Mouse (Mus musculus): ENCODE data around the gene C730034F03Rik.

DNA sequence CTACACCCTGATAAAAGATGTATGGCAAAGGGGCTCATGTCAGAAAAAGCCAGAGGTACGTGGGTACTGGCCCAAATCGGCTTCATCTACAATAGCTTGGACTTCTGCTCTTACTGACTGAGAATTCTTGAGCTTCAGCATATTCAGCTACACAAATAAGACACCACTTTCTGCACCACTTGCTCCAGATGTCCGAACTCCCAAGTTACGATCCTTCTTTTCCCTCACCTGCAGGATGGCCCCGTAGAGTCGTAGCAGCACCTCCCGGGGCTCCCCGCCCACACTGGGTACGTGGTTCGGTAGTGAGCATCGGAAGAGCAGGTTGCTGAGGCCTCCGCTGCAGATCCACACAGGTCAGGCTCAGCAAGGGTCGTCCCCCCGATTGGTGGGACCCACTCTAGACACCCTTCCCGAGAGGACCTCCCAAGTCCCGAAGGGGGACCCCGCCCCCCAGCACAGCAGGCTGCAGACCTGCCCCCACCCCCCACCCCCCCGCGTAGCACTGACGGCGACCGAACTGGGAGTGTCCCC lies 503 bp upstream of the C730034F03Rik start:
- TF ChIP-seq EP300 (IDR thresholded peaks at IDR 0.05; ENCODE audit: insufficient read depth, low read depth, low read length) (no peak), POLR2A (IDR thresholded peaks at IDR 0.05; ENCODE audit: insufficient read depth, low read depth, low read length) (no peak), CTCF (IDR thresholded peaks at IDR 0.05) (no peak)

Data from heart, adult 2 months (tissue).